Mouse (Mus musculus) kidney, adult 2 months (tissue): ENCODE measurements at regions not wholly inside any gene's neighbourhood (a gene's known extent, or its start where the extent isn't known, plus 50 kb on each side); places are given as distances from the start of the nearest gene placed in this dataset.

ENCODE experiments used
- DNase-seq: peaks from one replicate; pipeline ENCODE4 v3.0.0; 2021
- H3K27ac ChIP-seq: fragments of 200-500 bp; 2 replicates; pipeline ENCODE4 v1.5.1; 2012; ENCODE audit warnings: low read depth, low read length, control low read depth, inconsistent platforms; ENCODE audit not compliant: insufficient read depth
- H3K27me3 ChIP-seq: fragments of 200-500 bp; replicated peaks from 2 replicates; pipeline ENCODE4 v1.6.1; 2012; ENCODE audit warnings: mild to moderate bottlenecking, moderate library complexity, low read length, inconsistent platforms; ENCODE audit not compliant: control insufficient read depth, insufficient read depth
- H3K36me3 ChIP-seq: fragments of 200-500 bp; 2 replicates; pipeline ENCODE4 v1.6.1; 2012; ENCODE audit warnings: mild to moderate bottlenecking, moderate library complexity, low read length, inconsistent platforms; ENCODE audit not compliant: control insufficient read depth, insufficient read depth
- H3K4me1 ChIP-seq: fragments of 200-500 bp; 2 replicates; pipeline ENCODE4 v1.6.1; 2011; ENCODE audit warnings: low read length; ENCODE audit not compliant: control insufficient read depth, insufficient read depth
- H3K4me3 ChIP-seq: fragments of 200-500 bp; 2 replicates; pipeline ENCODE4 v1.5.1; 2011; ENCODE audit warnings: mild to moderate bottlenecking, low read depth, low read length, control low read depth; ENCODE audit not compliant: insufficient read depth
- CTCF ChIP-seq: fragments of 200-500 bp; conservative IDR thresholded peaks from 2 replicates; pipeline ENCODE4 v1.5.1; 2011; ENCODE audit warnings: low read depth, mild to moderate bottlenecking, control low read depth, low read length, moderate library complexity, mixed read lengths; ENCODE audit not compliant: insufficient read depth, insufficient read length
- POLR2A ChIP-seq: fragments of 200-500 bp; IDR thresholded peaks from one replicate; pipeline ENCODE4 v1.6.1; 2011; ENCODE audit warnings: low read depth, low read length, control low read depth
- WGBS: fragments of 180-500 bp; shearing (Covaris S2); methylation state at CpG from one replicate; pipeline ENCODE4 v1.1.7; 2018; 5-methylcytosine and 5-hydroxymethylcytosine counted together

GRCm38 (mm10) chr14:17606018-17606417, 54.0 kb upstream of the Thrb start:
- H3K27me3 ChIP-seq, result no peaks in the 10 kb centered on the region
- WGBS, result 73% methylated on average over 3 of the region's 3 CpGs
- TF ChIP-seq POLR2A, result no peak
- TF ChIP-seq CTCF, result no peak
- H3K36me3 ChIP-seq, result no peaks in the 10 kb centered on the region
- H3K27ac ChIP-seq, result no peak overlapping the region
- no peak for DNase-seq
- no peaks in the 10 kb centered on the region for H3K4me1 ChIP-seq
- no peak overlapping the region for H3K4me3 ChIP-seq

GRCm38 (mm10) chr14:17607186-17607585, 52.9 kb upstream of the Thrb start:
- Histone ChIP-seq H3K27me3 (no peaks in the 10 kb centered on the region), H3K4me3 (no peak overlapping the region), H3K36me3 (no peaks in the 10 kb centered on the region), H3K4me1 (no peaks in the 10 kb centered on the region), H3K27ac (no peak overlapping the region)
- 87% methylated on average over 2 of the region's 2 CpGs for WGBS
- no peak for TF ChIP-seq POLR2A
- no peak for TF ChIP-seq CTCF
- no peak for DNase-seq
